Mouse (Mus musculus) ES-E14 (cell line): ENCODE measurements around the gene Macf1.

Source experiments
- ZC3H11A ChIP-seq: IDR thresholded peaks from 2 replicates; pipeline ENCODE4 v1.6.1; 2012; ENCODE audit warnings: low read depth, mild to moderate bottlenecking, inconsistent platforms, low read length, borderline replicate concordance
- ZNF384 ChIP-seq: IDR thresholded peaks from 2 replicates; pipeline ENCODE4 v1.6.1; 2012; ENCODE audit warnings: low read depth, low read length, inconsistent platforms

GRCm38 (mm10) chr4:123532001-123532400 lies 152.2 kb downstream of the Macf1 start:
- TF ChIP-seq ZNF384 (no peak), ZC3H11A (no peak)
